8 mouse cellular contexts compared by ENCODE assay signal in genomic region chr2:167932727-167933231, GRCm38 (mm10). TPM values are rescaled to one million over a fixed set of nuclear protein-coding genes. Genes with fewer than 3 reads are reported as not detected.
DNase-seq lines count a peak whose midpoint lies in the region; ATAC-seq and TF ChIP-seq lines count a peak whose summit lies in the region.

No protein-coding gene starts in this region.

- ATAC-seq in heart, embryonic 14.5 days (ENCODE audit: insufficient number of reproducible peaks, insufficient read depth, low FRiP score, low read depth) = peak; percentile 48; the same call in 1 of the 2 replicates
- ATAC-seq in forebrain, embryonic 13.5 days = peak; percentile 69
- ATAC-seq in liver, embryonic 14.5 days (ENCODE audit: insufficient read depth) = peak; percentile 29

- peak overlapping the region; percentile 83 for H3K4me2 ChIP-seq in heart, embryonic 14.5 days (ENCODE audit: low read length)
- peak overlapping the region; percentile 86 for H3K4me2 ChIP-seq in forebrain, embryonic 13.5 days
- H3K4me2 ChIP-seq in liver, embryonic 14.5 days (ENCODE audit: low read depth) = peak overlapping the region; percentile 94

- peak overlapping the region in 1 of 2 experiments; percentile 80; a peak in 2 of 4 replicates for H3K27ac ChIP-seq in heart, embryonic 14.5 days (replicated peaks in 1 of 2; ENCODE audit: control insufficient read depth in 1 of 2, insufficient read depth in 1 of 2, low read depth in 2 of 2, low read length in 2 of 2)
- H3K27ac ChIP-seq in MEL (ENCODE audit: control insufficient read depth, low read depth, low read length) = no peak overlapping the region
- H3K27ac ChIP-seq in forebrain, embryonic 13.5 days = peak overlapping the region; percentile 65
- H3K27ac ChIP-seq in liver, embryonic 14.5 days = no peak overlapping the region

- no peak for TF ChIP-seq POLR2A in MEL (IDR thresholded peaks at IDR 0.05; ENCODE audit: control insufficient read depth in 1 of 2, insufficient read depth in 1 of 2, low read depth in 1 of 2, low read length in 2 of 2, poor library complexity in 1 of 2)

- 1% methylated on average over 18 of the region's 18 CpGs for WGBS in heart, embryonic 14.5 days
- under 1% methylated on average over 18 of the region's 18 CpGs for WGBS in forebrain, embryonic 13.5 days
- WGBS in liver, embryonic 14.5 days (ENCODE audit: insufficient replicate concordance) = 1% methylated on average over 18 of the region's 18 CpGs

- no peaks in the 10 kb centered on the region for H3K27me3 ChIP-seq in heart, embryonic 14.5 days (ENCODE audit: control insufficient read depth, insufficient read depth, low read length)
- no peaks in the 10 kb centered on the region for H3K27me3 ChIP-seq in MEL (ENCODE audit: control insufficient read depth in 1 of 2, insufficient read depth in 2 of 2, low read length in 2 of 2)
- no peaks in the 10 kb centered on the region for H3K27me3 ChIP-seq in forebrain, embryonic 13.5 days
- no peaks in the 10 kb centered on the region for H3K27me3 ChIP-seq in liver, embryonic 14.5 days (ENCODE audit: control insufficient read depth, insufficient read depth, low read length)

- no peak for TF ChIP-seq CTCF in MEL (IDR thresholded peaks at IDR 0.05 in 2 of 3, conservative IDR thresholded peaks at IDR 0.05 in 1 of 3; ENCODE audit: control insufficient read depth in 1 of 3, insufficient read depth in 1 of 3, low read depth in 2 of 3, low read length in 3 of 3, poor library complexity in 1 of 3, severe bottlenecking in 1 of 3)
- TF ChIP-seq CTCF in liver, embryonic 14.5 days (IDR thresholded peaks at IDR 0.05; ENCODE audit: low read depth) = no peak

- peak overlapping the region; percentile 97 for H3K9ac ChIP-seq in heart, embryonic 14.5 days (ENCODE audit: low read length)
- peak overlapping the region; percentile 89 for H3K9ac ChIP-seq in MEL (ENCODE audit: control insufficient read depth, low read depth, low read length, poor library complexity, severe bottlenecking)
- peak overlapping the region; percentile 96 for H3K9ac ChIP-seq in forebrain, embryonic 13.5 days
- H3K9ac ChIP-seq in liver, embryonic 14.5 days (replicated peaks) = peak overlapping the region; percentile 93

- no peak for TF ChIP-seq RAD21 in MEL (IDR thresholded peaks at IDR 0.05; ENCODE audit: low read depth, low read length)

- no peak for TF ChIP-seq EP300 in MEL (IDR thresholded peaks at IDR 0.05; ENCODE audit: low read depth in 1 of 2, low read length in 2 of 2)
- TF ChIP-seq EP300 in liver, embryonic 14.5 days (IDR thresholded peaks at IDR 0.05; ENCODE audit: low read depth) = no peak

- DNase-seq in heart, postnatal 36 days = no peak
- DNase-seq in MEL (ENCODE audit: low read depth, low spot score) = peak; percentile 44
- no peak for DNase-seq in liver, embryonic 14.5 days (ENCODE audit: low read depth in 3 of 3, low spot score in 3 of 3)
- DNase-seq in retina, embryonic 14.5 days (ENCODE audit: low spot score) = peak; percentile 17
- no peak for DNase-seq in layer of hippocampus, adult 11-12 months (ENCODE audit: low spot score)
- DNase-seq in cerebellum, adult 9-11 months = no peak

- H3K79me2 ChIP-seq in MEL (ENCODE audit: control insufficient read depth, insufficient read depth, low read length, poor library complexity) = peaks cover 48% of the 10 kb centered on the region

- no peaks in the 10 kb centered on the region for H3K9me3 ChIP-seq in heart, embryonic 14.5 days (ENCODE audit: control insufficient read depth, low read length)
- H3K9me3 ChIP-seq in MEL (replicated peaks; ENCODE audit: insufficient read depth, low read length) = no peaks in the 10 kb centered on the region
- H3K9me3 ChIP-seq in forebrain, embryonic 13.5 days (replicated peaks) = no peaks in the 10 kb centered on the region
- no peaks in the 10 kb centered on the region for H3K9me3 ChIP-seq in liver, embryonic 14.5 days (ENCODE audit: control insufficient read depth, low read length)

- intact Hi-C loops in heart, postnatal 36 days (cut with DNase I) = no loop called here

- H3K4me3 ChIP-seq in heart, embryonic 14.5 days (ENCODE audit: control insufficient read depth in 1 of 2, insufficient read depth in 1 of 2, low read depth in 1 of 2, low read length in 2 of 2) = peak overlapping the region; percentile 82 to 93
- H3K4me3 ChIP-seq in MEL (ENCODE audit: control insufficient read depth in 1 of 2, insufficient read depth in 1 of 2, low read depth in 2 of 2, low read length in 2 of 2) = peak overlapping the region; percentile 89 to 90
- peak overlapping the region; percentile 98 for H3K4me3 ChIP-seq in forebrain, embryonic 13.5 days
- peak overlapping the region; percentile 76 to 94 for H3K4me3 ChIP-seq in liver, embryonic 14.5 days (ENCODE audit: insufficient read depth in 1 of 2, low read depth in 2 of 2, low read length in 2 of 2)

- H3K36me3 ChIP-seq in heart, embryonic 14.5 days (ENCODE audit: control insufficient read depth, insufficient read depth, low read length) = no peaks in the 10 kb centered on the region
- peaks cover 0 to 20% of the 10 kb centered on the region in 2 experiments; a peak in 2 of 4 replicates for H3K36me3 ChIP-seq in MEL (ENCODE audit: control insufficient read depth in 1 of 2, insufficient read depth in 2 of 2, low read length in 2 of 2)
- H3K36me3 ChIP-seq in forebrain, embryonic 13.5 days (ENCODE audit: poor library complexity, severe bottlenecking) = no peaks in the 10 kb centered on the region
- H3K36me3 ChIP-seq in liver, embryonic 14.5 days (replicated peaks; ENCODE audit: control insufficient read depth, insufficient read depth, low read depth) = no peaks in the 10 kb centered on the region

- H3K4me1 ChIP-seq in heart, embryonic 14.5 days (ENCODE audit: control insufficient read depth in 2 of 2, insufficient read depth in 2 of 2, low read length in 2 of 2) = peaks cover 6 to 36% of the 10 kb centered on the region in 2 experiments
- H3K4me1 ChIP-seq in MEL (ENCODE audit: control insufficient read depth in 1 of 2, insufficient read depth in 2 of 2, low read length in 2 of 2) = peaks cover 2 to 23% of the 10 kb centered on the region in 2 experiments
- peaks cover 46% of the 10 kb centered on the region for H3K4me1 ChIP-seq in forebrain, embryonic 13.5 days
- peaks cover 8 to 16% of the 10 kb centered on the region in 2 experiments for H3K4me1 ChIP-seq in liver, embryonic 14.5 days (replicated peaks; ENCODE audit: control insufficient read depth in 2 of 2, insufficient read depth in 2 of 2, low read length in 1 of 2)

TF ChIP-seq in MEL, 35 proteins besides CTCF, POLR2A, EP300 and RAD21:
- TF ChIP-seq ETS1 (IDR thresholded peaks at IDR 0.05; ENCODE audit: low read depth, low read length) (no peak), E2F4 (IDR thresholded peaks at IDR 0.05; ENCODE audit: borderline replicate concordance, low read depth, low read length) (no peak), TBP (IDR thresholded peaks at IDR 0.05; ENCODE audit: low read depth, low read length) (no peak), CHD1 (IDR thresholded peaks at IDR 0.05; ENCODE audit: low read depth, low read length) (0 out of 2 replicates have a peak, but pooled peaks have one; percentile 48)
TF ChIP-seq in MEL: peak in this region for 1.

RNA-seq across cellular contexts. Expression of gene Ptpn1, which starts 0.9 kb away (rescaled TPM):
- polyA plus RNA-seq in heart, embryonic 14.5 days (2014; fragmentation: Nextera tagmentation; extraction: Ambion mirVana) = 40.7 and 41.5 TPM in 2 replicates
- total RNA-seq in heart, postnatal 36 days (2021) = 10 to 100 TPM; 19.5 to 22.3 TPM
- total RNA-seq in MEL (2012; rRNA removed) = 55.3 and 55.9 TPM in 2 replicates
- 10 to 100 TPM in 1 of 2 experiments, not detected in 1; 62.9 TPM for polyA plus RNA-seq in MEL (2012; ENCODE audit: insufficient read depth in 1 of 2, insufficient read length in 2 of 2, low read depth in 1 of 2, low replicate concordance in 2 of 2, missing spikeins in 1 of 2)
- 94.4 and 104 TPM in 2 replicates for polyA plus RNA-seq in forebrain, embryonic 13.5 days (2015; fragmentation: Nextera tagmentation; extraction: Ambion mirVana)
- polyA plus RNA-seq in liver, embryonic 14.5 days (2012; rRNA removed) = 8.6 and 10.0 TPM in 2 replicates
- 24.3 and 26.3 TPM in 2 replicates for polyA plus RNA-seq in liver, embryonic 14.5 days (2014; fragmentation: Nextera tagmentation; extraction: Ambion mirVana)

Comparison
In these comparisons a context has a peak if more than half of its experiments do, and no peak if none do; other contexts are left out.
1. DNase-seq: peak in MEL (single experiment) and retina, embryonic 14.5 days (single experiment); none in heart, postnatal 36 days (0 of 2), liver, embryonic 14.5 days (0 of 3), layer of hippocampus, adult 11-12 months (single experiment) and cerebellum, adult 9-11 months (single experiment).
2. Peak in every context shown above with its lines, with median percentiles within 50 percentile points of each other: ATAC-seq, H3K4me2 ChIP-seq, H3K4me3 ChIP-seq and H3K9ac ChIP-seq.